Mouse (Mus musculus) bone marrow, adult 2 months (tissue): Measurements from ENCODE around the gene Dennd2a. TPM values are rescaled to one million over a fixed set of nuclear protein-coding genes. Genes with fewer than 3 reads are reported as not detected.
"Not testable (repeated sequence)": the region's sequence is repeated elsewhere in the genome, so short reads cannot be mapped to it uniquely, and the experiment has no call there.

Source experiments
- H3K27ac ChIP-seq: fragments of 200-500 bp; 2 replicates; pipeline ENCODE4 v1.5.1; 2012; ENCODE audit warnings: low read depth, mild to moderate bottlenecking, control low read depth, inconsistent platforms, low read length; ENCODE audit not compliant: control insufficient read depth, poor library complexity, insufficient read depth
- H3K4me1 ChIP-seq: fragments of 200-500 bp; 2 replicates; pipeline ENCODE4 v1.6.1; 2011; ENCODE audit warnings: low read length; ENCODE audit not compliant: control insufficient read depth, insufficient read depth
- H3K4me3 ChIP-seq: fragments of 200-500 bp; replicated peaks from 2 replicates; pipeline ENCODE3; 2011; ENCODE audit warnings: mild to moderate bottlenecking, low read depth, low read length, control low read depth; ENCODE audit not compliant: control insufficient read depth
- CTCF ChIP-seq: fragments of 200-500 bp; IDR thresholded peaks from 2 replicates; pipeline ENCODE4 v1.5.1; 2011; ENCODE audit warnings: low read length, control low read depth; ENCODE audit not compliant: control insufficient read depth, insufficient read depth
- POLR2A ChIP-seq: fragments of 200-500 bp; IDR thresholded peaks from 2 replicates; pipeline ENCODE4 v1.6.1; 2011; ENCODE audit warnings: low read depth, mild to moderate bottlenecking, control low read depth, low read length, borderline replicate concordance; ENCODE audit not compliant: control insufficient read depth
- WGBS: fragments of 180-500 bp; shearing (Covaris S2); methylation state at CpG from one replicate; pipeline ENCODE4 v1.1.7; 2018; 5-methylcytosine and 5-hydroxymethylcytosine counted together
- polyA plus RNA-seq: library from polyadenylated mRNA; stranded (reverse); fragments of >200 nt; gene quantifications from 2 replicates; pipeline ENCODE4 v1.2.4, GENCODE M21; 2011; ENCODE audit warnings: low replicate concordance; ENCODE audit not compliant: missing spikeins, insufficient read depth, insufficient read length

Gene Dennd2a
- polyA plus RNA-seq, 1 experiment: 1.3 TPM

DNA sequence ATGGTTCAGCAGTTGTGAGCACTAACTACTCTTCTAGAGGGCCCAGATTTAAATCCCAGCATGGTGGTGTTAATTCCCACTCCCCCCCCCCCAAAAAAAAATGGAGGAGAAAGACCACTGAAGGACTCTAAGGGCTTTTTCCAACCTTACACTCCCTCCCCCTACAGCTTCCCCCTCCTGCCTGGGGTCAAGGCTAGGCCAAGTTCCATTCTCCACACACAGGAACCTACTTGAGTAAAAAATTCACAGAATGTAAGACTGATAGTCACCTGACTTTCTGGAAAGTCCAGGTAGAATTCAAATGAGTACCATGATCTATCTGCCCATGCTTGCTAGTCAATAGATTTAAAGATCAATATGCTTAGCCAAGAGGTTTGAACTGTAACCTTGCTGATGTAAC is 117.5 kb downstream of the Dennd2a start:
- no peak overlapping the region for H3K27ac ChIP-seq
- no peak for TF ChIP-seq CTCF
- no peak for TF ChIP-seq POLR2A
- H3K4me1 ChIP-seq: no peaks in the 10 kb centered on the region; the same call in 1 of the 2 replicates
- H3K4me3 ChIP-seq: no peak overlapping the region

DNA sequence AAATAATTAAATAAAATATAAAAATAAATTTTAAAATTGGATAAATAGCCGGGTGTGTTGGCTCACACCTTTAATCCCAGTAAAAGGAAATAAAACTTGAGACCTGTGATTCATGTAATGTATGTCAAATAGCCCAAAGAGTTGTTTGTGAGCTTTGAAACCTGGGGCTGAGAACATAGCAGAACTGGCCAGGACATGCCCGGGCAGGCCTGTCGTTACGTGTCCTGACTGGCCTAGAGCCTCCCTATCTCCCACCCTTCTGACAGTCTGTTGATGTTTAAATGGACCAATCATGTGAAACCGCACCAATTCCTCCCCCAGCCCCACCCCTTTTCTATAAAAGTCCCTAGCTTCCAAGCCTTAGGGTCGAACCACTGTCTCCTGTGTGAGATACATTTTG is 120.1 kb downstream of the Dennd2a start:
- WGBS: 94% methylated on average over 6 of the region's 6 CpGs
- not testable (repeated sequence) for H3K4me1 ChIP-seq, H3K27ac ChIP-seq, H3K4me3 ChIP-seq

DNA sequence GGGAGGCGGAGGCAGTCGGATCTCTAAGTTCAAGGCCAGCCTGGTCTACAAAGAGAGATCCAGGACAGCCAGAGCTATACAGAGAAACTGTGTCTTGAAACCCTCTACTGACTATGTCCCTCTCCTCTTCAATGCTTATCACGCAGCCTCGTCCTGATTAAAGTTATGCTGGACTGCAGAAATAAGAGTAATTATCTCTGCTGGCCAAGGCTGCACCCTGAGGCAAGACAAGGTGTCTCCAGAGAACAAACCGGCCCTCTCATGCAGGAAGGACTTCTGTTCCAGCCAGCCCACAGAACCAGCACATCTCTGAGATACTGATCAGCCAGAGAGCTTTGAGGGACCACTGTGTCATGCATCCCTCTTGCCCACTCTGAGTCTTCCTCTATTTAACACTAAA is 121.8 kb downstream of the Dennd2a start:
- H3K4me1 ChIP-seq: peaks cover 2% of the 10 kb centered on the region; the same call in 1 of the 2 replicates
- no peak for TF ChIP-seq POLR2A
- TF ChIP-seq CTCF: no peak
- H3K4me3 ChIP-seq: no peak overlapping the region
- 73% methylated on average over 5 of the region's 5 CpGs for whole genome bisulfite sequencing
- peak overlapping the region; percentile 56 for H3K27ac ChIP-seq

DNA sequence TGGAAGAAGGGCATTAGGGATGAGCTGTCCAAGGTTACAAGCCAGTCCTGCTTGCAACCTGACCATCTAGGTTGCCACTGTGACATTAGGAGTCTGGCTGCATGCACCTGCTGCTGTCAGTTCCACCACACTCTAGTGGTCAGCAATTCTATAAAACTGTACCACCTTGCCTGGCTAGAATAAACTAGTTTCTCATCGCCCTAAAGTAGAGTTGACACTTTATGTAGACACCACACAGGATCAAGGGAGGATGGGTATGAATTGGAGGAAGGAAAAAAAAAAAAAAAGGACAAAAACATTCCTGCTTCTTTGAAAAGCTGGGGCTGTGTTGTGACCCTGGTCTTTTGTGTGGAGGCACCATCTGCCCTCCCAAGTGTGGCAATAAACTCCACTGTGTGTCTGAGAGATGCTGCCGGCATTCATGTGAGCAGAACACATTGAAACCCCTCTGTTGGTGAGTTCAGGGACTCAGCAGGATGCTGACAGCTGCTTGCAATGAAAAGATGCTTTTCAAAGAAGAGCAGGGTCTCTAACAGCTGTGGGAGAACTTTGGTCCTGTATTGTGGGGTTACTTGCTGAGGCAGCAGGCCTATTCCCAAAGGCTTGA is 122.7 kb downstream of the Dennd2a start:
- TF ChIP-seq CTCF (no peak), POLR2A (no peak)
- no peak overlapping the region for H3K4me3 ChIP-seq
- peak overlapping the region; percentile 54 for H3K27ac ChIP-seq
- WGBS: 85% methylated on average over 2 of the region's 2 CpGs
- peaks cover 2% of the 10 kb centered on the region; the same call in 1 of the 2 replicates for H3K4me1 ChIP-seq

DNA sequence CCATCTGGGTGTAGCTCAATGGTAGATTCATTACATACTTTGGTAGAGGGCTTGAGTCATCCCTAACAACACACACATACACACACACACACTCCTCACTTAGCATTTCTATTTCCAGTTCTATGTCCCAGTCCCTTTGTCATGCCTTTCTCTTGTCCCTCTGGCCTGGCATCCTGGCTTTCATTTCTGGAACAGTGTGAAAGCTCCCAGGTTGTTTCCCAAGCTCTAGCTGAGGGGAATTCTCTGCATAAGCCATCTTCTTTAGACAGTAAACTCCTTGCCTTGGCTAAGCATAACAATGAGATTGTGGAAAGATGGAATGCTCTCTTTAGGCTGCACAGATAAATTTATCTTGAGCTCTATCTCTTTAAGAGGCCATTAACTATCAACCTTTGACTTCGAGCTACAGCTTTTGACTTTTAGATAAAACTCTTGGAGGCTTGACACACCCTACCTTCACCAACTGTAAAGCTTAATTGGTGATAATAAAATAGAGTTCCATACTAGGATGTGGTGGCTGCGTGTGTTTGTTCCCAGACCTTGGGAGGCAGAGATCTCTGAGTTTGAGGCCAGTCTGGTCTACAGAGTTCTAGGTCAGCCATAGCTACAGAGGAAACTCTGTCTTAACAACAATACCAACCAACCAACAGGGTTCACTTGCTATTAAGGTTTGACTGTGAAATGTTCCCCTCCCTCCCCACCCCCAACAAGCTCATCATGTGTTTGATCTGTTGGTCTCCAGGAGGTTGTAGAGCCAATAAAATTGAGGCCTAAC is 123.4 kb downstream of the Dennd2a start:
- peak overlapping the region; percentile 51 for H3K27ac ChIP-seq
- H3K4me1 ChIP-seq: peaks cover 2% of the 10 kb centered on the region; the same call in 1 of the 2 replicates
- TF ChIP-seq POLR2A (no peak), CTCF (no peak)
- WGBS: 59% methylated on average over 2 of the region's 2 CpGs
- H3K4me3 ChIP-seq: no peak overlapping the region

DNA sequence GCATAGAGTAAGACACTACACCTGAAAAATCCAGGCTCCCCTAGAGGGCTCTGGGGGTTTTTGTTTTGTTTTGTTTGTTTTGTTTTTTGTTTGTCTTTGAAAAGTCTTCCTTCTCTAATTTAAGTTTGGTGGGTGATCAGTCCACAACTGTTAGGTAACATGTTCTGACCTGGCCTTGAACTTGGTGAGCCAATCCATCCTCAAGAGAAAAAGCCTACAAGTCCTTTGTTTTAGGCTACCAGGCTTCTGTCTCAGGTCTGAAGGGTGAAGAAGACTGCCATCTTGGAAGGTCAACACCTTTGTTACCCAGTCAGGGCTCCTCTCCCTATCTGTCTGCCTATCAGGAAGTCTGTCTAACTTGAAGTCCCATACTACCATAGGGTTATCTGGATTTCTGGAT is 124.0 kb downstream of the Dennd2a start:
- no peak overlapping the region for H3K27ac ChIP-seq

DNA sequence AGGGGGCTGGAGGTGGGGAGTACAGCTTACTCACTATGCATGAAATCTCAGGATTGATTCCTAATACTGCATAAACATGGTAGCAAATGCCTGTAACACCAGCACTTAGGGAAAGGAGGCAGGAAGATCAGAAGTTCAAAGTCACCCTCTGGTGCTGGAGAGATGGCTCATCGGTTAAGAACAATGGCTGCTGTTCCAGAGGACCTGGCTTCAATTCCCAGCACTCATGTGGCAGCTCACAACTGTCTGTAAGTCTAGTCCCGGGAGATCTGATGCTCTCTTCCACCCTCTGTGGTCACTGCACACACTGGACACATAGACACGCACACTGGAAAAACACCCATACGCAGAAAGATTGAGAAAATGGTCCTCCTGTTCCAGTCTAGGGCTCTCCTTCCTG is 124.5 kb downstream of the Dennd2a start:
- TF ChIP-seq CTCF: no peak
- TF ChIP-seq POLR2A: no peak
- 89% methylated on average over 4 of the region's 4 CpGs for WGBS
- H3K4me1 ChIP-seq: peaks cover 2% of the 10 kb centered on the region; the same call in 1 of the 2 replicates
- H3K27ac ChIP-seq: no peak overlapping the region
- H3K4me3 ChIP-seq: no peak overlapping the region

More for the DNA sequence above, 124.0 kb downstream of the Dennd2a start:
- Histone ChIP-seq H3K4me1 (peaks cover 2% of the 10 kb centered on the region; the same call in 1 of the 2 replicates), H3K4me3 (no peak overlapping the region)
- no peak for TF ChIP-seq POLR2A
- TF ChIP-seq CTCF: no peak

DNA sequence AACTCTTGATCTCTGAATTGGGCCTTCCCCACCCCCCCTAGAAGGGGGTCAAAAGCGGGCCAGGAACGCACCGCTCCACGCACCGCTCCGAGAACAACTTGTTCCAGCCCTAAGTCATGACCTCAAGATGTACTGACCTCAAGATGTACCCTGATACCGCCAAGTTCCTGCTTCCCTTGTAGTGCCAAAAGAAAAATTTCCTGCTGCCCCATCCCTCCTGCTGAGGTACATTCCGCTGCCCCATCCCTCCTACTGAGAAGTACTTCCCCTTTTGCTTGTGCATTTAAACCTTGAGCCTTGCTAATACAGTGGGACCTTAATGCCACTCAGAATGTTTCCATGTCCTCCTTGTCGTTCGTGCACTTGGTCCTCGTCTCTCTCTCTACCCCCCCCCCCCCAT is 126.9 kb downstream of the Dennd2a start:
- Histone ChIP-seq H3K4me3 (no peak overlapping the region), H3K27ac (no peak overlapping the region), H3K4me1 (peaks cover 2% of the 10 kb centered on the region; the same call in 1 of the 2 replicates)
- 61% methylated on average over 11 of the region's 11 CpGs for WGBS
- TF ChIP-seq POLR2A (no peak), CTCF (no peak)
